Mouse (Mus musculus) liver, adult 2 months (tissue): Measurements from ENCODE around the gene Selenom. TPM values are rescaled to one million over a fixed set of nuclear protein-coding genes. Genes with fewer than 3 reads are reported as not detected.

Source experiments
- DNase-seq: peaks from one replicate; pipeline ENCODE4 v3.0.0-alpha.2; 2011; ENCODE audit warnings: low read depth, low spot score; ENCODE audit errors: extremely low read depth
- H3K27ac ChIP-seq: fragments of 200-500 bp; replicated peaks from 2 replicates; pipeline ENCODE4 v1.5.1; 2012; ENCODE audit warnings: low read depth, mild to moderate bottlenecking, control low read depth, inconsistent platforms, low read length; ENCODE audit not compliant: insufficient read depth
- H3K27me3 ChIP-seq: fragments of 200-500 bp; 2 replicates; pipeline ENCODE4 v1.6.1; 2012; ENCODE audit warnings: mild to moderate bottlenecking, moderate library complexity, low read length, inconsistent platforms; ENCODE audit not compliant: control insufficient read depth, insufficient read depth
- H3K36me3 ChIP-seq: fragments of 200-500 bp; 2 replicates; pipeline ENCODE4 v1.6.1; 2012; ENCODE audit warnings: low read length, inconsistent platforms; ENCODE audit not compliant: control insufficient read depth, insufficient read depth
- H3K4me1 ChIP-seq: fragments of 200-500 bp; 2 replicates; pipeline ENCODE4 v1.6.1; 2011; ENCODE audit warnings: low read length; ENCODE audit not compliant: control insufficient read depth, insufficient read depth
- H3K4me3 ChIP-seq: fragments of 200-500 bp; 2 replicates; pipeline ENCODE4 v1.5.1; 2011; ENCODE audit warnings: low read depth, mild to moderate bottlenecking, control low read depth, low read length, moderate library complexity; ENCODE audit not compliant: insufficient read depth
- H3K79me2 ChIP-seq: fragments of 200-500 bp; 2 replicates; pipeline ENCODE4 v1.6.1; 2012; ENCODE audit warnings: inconsistent platforms, mild to moderate bottlenecking, low read length, moderate library complexity; ENCODE audit not compliant: control insufficient read depth, insufficient read depth
- H3K9ac ChIP-seq: fragments of 200-500 bp; 2 replicates; pipeline ENCODE4 v1.6.1; 2012; ENCODE audit warnings: low read depth, mild to moderate bottlenecking, control low read depth, inconsistent platforms, low read length
- CTCF ChIP-seq: fragments of 200-500 bp; IDR thresholded peaks from 2 replicates; pipeline ENCODE4 v1.5.1; 2011; ENCODE audit warnings: low read depth, low read length, control low read depth
- POLR2A ChIP-seq: fragments of 200-500 bp; IDR thresholded peaks from 2 replicates; pipeline ENCODE4 v1.6.1; 2011; ENCODE audit warnings: low read length, control low read depth; ENCODE audit not compliant: insufficient read depth; ENCODE audit errors: extremely low read depth
- WGBS: fragments of 180-500 bp; shearing (Covaris S2); methylation state at CpG from one replicate; pipeline ENCODE4 v1.1.7; 2018; 5-methylcytosine and 5-hydroxymethylcytosine counted together
- polyA plus RNA-seq: library from polyadenylated mRNA; depleted of rRNA; stranded (reverse); fragments of >200 nt; gene quantifications from 2 replicates; pipeline ENCODE4 v1.2.3, GENCODE M21; 2012
- total RNA-seq: library from RNA; depleted of rRNA; stranded (reverse); fragments of >200 nt; gene quantifications from 2 replicates; pipeline ENCODE4 v1.2.3, GENCODE M21; 2014

The Selenom gene
- total and polyA plus RNA-seq, 2 experiments, result 2.6 to 6.3 TPM

DNA sequence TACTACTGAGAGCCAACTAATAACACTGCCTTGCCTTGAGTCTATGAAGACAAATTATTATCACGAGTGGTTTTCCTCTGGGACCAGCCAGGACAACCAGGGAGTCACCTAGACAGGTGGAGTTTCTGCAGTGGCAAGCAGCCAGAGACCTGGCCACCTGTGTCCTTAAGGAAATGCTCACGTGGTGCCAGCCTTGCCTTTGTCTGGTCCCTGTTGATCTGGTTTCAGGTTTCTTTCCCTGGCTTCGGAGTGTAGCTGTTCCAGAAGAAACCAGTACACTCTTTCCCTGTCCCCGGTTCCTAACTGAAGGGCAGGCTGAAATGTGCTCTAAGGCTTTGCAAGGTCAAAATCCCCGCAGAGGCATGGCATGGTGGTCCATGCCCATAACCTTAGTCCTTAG, 17.7 kb upstream of the Selenom start:
- no peaks in the 10 kb centered on the region for H3K36me3 ChIP-seq
- DNase-seq, result no peak
- H3K4me1 ChIP-seq, result no peaks in the 10 kb centered on the region
- no peak overlapping the region for H3K4me3 ChIP-seq
- no peaks in the 10 kb centered on the region for H3K79me2 ChIP-seq
- no peaks in the 10 kb centered on the region for H3K27me3 ChIP-seq
- H3K9ac ChIP-seq, result no peak overlapping the region
- 84% methylated on average over 5 of the region's 5 CpGs for WGBS
- no peak overlapping the region for H3K27ac ChIP-seq
- TF ChIP-seq CTCF (no peak), POLR2A (no peak)

DNA sequence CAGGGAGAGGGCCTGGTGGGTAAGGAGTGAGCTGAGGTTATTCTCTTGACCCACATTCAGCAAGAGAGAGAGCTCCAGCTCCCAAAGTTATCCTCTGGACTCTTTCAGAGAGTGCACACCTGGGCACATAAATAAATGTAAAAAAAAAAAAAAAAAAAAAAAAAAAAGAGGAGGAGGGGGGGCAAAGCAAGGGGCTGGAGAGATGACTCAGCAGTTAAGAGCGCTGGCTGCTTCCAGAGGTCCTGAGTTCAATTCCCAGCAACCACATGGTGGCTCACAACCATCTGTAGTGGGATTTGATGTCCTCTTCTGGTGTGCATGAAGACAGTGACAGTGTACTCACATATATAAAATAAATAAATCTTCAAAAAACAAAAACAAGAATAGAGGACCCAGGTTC, 17.2 kb upstream of the Selenom start:
- Histone ChIP-seq H3K27ac (no peak overlapping the region), H3K27me3 (no peaks in the 10 kb centered on the region), H3K79me2 (no peaks in the 10 kb centered on the region), H3K4me1 (no peaks in the 10 kb centered on the region), H3K9ac (no peak overlapping the region), H3K4me3 (no peak overlapping the region), H3K36me3 (no peaks in the 10 kb centered on the region)
- no peak for TF ChIP-seq CTCF
- no peak for TF ChIP-seq POLR2A
- DNase-seq, result no peak
- 100% methylated on average over 1 of the region's 1 CpGs for whole genome bisulfite sequencing

DNA sequence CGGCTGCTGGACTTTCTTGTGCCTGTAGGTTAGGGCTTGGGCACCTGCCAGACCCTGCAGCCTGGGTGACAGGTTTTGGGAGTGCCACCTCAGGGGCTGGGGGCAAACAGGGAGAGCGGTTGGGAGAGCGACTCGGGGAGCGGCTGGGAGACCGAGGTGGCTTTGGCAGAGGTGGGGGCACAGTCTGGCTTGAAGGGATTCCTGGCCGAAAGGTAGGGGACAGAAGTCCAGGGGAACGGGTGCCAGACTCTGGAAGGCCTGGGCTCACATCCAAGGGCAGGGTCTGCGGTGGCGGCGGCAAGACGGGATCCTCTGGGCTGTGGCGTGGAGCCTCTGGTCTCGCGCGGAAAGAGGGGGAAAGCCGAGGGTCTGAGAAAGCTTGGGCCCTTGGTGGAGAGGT, 12.4 kb upstream of the Selenom start:
- TF ChIP-seq POLR2A (no peak), CTCF (no peak)
- H3K4me1 ChIP-seq, result no peaks in the 10 kb centered on the region
- H3K4me3 ChIP-seq, result no peak overlapping the region
- no peak overlapping the region for H3K9ac ChIP-seq
- no peaks in the 10 kb centered on the region for H3K36me3 ChIP-seq
- 76% methylated on average over 17 of the region's 17 CpGs for WGBS
- no peaks in the 10 kb centered on the region for H3K27me3 ChIP-seq
- no peak overlapping the region for H3K27ac ChIP-seq
- no peaks in the 10 kb centered on the region for H3K79me2 ChIP-seq
- no peak for DNase-seq

DNA sequence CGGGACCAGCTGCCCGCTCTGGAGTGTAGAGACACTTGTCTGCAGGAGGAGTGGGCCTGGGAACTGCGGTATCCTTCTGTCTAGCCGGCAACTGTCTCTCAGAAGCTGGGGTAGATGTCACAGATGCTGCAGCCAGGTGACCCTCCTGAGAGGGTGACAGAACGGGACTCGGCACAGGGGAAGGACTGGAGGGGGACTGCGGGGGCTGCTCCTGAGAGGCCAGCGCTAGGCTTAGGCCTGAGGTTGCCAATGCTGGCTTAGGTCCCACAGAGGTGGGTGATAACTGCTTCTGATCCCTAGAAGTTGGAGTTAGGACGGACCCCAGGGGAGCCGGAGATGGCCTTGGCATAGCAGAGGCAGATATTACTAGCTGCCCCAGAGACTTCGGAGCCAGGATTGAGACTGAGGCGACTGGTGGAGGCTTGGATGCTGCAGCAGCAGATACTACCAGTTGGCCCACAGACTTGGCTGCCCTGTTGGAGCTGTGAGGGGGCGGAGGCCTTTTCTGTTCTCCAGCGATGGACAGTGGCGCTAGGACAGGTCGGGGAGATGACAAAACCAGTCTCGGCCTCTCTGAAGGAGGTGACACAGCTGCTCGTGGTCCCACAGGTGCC, 11.9 kb upstream of the Selenom start:
- Histone ChIP-seq H3K27me3 (no peaks in the 10 kb centered on the region), H3K36me3 (no peaks in the 10 kb centered on the region), H3K4me1 (no peaks in the 10 kb centered on the region), H3K79me2 (no peaks in the 10 kb centered on the region), H3K4me3 (no peak overlapping the region), H3K27ac (no peak overlapping the region), H3K9ac (no peak overlapping the region)
- TF ChIP-seq CTCF (no peak), POLR2A (no peak)
- DNase-seq, result no peak
- 78% methylated on average over 18 of the region's 18 CpGs for WGBS

DNA sequence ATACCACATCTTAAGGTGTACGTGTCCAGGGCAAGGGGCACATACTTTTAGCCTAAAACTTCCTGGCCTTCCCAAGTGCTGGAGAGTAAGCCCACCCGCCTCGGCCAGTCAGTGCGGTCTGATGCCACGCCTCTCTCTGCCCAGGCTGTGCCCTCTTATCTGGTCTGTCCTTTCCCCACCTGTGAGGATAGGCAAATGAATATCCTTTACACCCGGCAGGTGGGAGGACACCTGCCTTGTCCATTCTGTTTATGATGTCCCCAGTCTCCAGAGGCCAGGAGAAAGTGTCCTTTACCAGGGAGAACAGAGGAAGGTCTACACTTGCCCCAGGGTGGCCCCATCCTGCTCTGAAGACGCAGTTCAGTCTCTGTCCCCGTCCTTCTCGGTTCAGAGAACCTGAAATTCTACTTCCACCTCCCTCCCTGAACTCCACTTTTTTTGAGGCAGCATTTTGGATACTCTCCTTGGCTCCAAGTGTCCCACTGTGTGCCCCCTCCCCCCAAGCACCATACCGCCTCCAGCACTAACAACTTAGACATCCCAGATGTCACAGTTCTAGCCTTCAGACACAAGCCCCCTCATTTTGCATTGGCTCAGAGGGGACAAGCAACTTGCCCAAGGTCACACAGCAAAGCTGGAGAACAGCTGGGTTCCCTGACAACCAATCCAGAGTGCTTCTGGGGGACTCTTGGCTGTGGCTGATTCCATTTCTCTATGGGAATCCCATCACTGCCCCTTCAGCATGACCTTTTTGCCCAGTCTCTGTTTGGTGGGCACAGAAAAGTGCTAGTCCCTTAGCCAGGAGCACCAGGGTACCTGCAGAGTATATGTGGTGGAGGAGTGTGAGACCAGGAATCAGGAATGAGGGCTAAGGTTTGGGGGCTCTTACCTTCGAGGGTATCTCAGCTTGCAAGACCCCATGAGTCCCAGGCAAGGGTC, 10.5 kb upstream of the Selenom start:
- H3K4me1 ChIP-seq, result no peaks in the 10 kb centered on the region
- no peaks in the 10 kb centered on the region for H3K27me3 ChIP-seq
- no peaks in the 10 kb centered on the region for H3K36me3 ChIP-seq
- H3K27ac ChIP-seq, result no peak overlapping the region
- DNase-seq, result no peak
- no peak overlapping the region for H3K4me3 ChIP-seq
- TF ChIP-seq CTCF (no peak), POLR2A (no peak)
- H3K9ac ChIP-seq, result no peak overlapping the region
- H3K79me2 ChIP-seq, result no peaks in the 10 kb centered on the region
- 77% methylated on average over 11 of the region's 11 CpGs for WGBS

DNA sequence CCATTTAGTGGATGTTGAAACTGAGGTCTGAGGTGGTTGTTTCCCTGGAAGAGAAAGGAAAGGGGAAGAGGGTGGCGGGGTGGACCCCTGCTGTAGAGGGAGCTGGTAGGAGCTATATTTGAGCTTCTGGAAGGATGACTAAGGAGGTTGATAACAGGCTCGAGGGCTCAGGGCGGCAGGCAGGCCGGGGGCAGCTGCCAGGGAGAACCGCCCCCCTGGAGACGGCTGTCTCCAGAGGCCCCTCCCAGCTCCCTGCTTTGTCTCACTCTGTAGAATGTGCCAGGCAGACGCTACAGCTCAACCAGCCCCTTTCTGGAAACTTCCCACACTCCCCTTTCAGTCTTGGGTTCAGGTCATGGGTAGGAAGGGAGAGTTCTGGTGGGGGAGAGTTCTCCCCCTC, 6.3 kb upstream of the Selenom start:
- H3K4me3 ChIP-seq, result no peak overlapping the region
- TF ChIP-seq POLR2A (no peak), CTCF (no peak)
- H3K27me3 ChIP-seq, result no peaks in the 10 kb centered on the region
- H3K9ac ChIP-seq, result no peak overlapping the region
- no peak overlapping the region for H3K27ac ChIP-seq
- 69% methylated on average over 7 of the region's 7 CpGs for WGBS
- H3K79me2 ChIP-seq, result no peaks in the 10 kb centered on the region
- H3K4me1 ChIP-seq, result 0 out of 2 replicates have a peak, but pooled peaks cover 2% of the 10 kb centered on the region
- no peak for DNase-seq
- H3K36me3 ChIP-seq, result no peaks in the 10 kb centered on the region
